Mouse (Mus musculus) liver, postnatal 0 days (tissue): ENCODE results near the gene Gpr83.

ENCODE experiments used
- CTCF ChIP-seq: sonication (generic); IDR thresholded peaks from 2 replicates; pipeline ENCODE4 v1.5.1; 2016; ENCODE audit warnings: antibody characterized with exemption, low read depth
- EP300 ChIP-seq: IDR thresholded peaks from 2 replicates; pipeline ENCODE4 v1.6.1; 2016; ENCODE audit warnings: antibody characterized with exemption, low read depth, mild to moderate bottlenecking

DNA sequence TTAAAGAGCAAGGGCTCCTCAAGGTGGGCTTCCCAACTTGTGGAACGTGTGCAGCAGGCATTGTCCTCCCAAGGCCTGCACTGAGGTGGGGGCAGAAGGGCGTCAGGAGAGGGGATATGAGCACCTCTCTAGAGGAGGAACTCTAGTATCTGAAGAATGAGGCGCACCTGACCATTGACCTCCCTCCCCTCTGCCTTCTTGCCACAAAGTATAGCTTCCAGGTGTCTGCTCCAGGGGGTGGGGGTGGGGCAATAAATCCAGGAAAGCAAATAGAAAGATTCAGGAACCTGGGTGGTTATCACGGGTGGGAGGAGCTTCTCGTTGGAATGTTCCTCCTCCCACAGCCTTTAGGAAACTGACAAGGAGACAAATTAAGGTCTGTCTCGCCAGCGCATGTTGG lies 41.7 kb downstream of the Gpr83 start:
- TF ChIP-seq EP300, result no peak
- no peak for TF ChIP-seq CTCF
